Mouse (Mus musculus): ENCODE results near the gene Rsg1. TPM values are rescaled to one million over a fixed set of nuclear protein-coding genes. Genes with fewer than 3 reads are reported as not detected.

Rsg1 gene
- total and polyA plus RNA-seq, 3 experiments: 0.42 to 1.1 (median 0.52) TPM

GRCm38 (mm10) chr4:141204580-141205061 lies 9.1 kb upstream of the Rsg1 start:
- H3K4me1 ChIP-seq (ENCODE audit: control insufficient read depth, insufficient read depth, low read length): no peaks in the 10 kb centered on the region; the same call in 1 of the 2 replicates
- intact Hi-C loops (cut with DNase I): loop anchor here (2.0 to 5.0 kb wide), 3 partner anchors 62 to 158 kb away; no protein-coding TSS in a partner anchor
- WGBS: 53% methylated on average over 4 of the region's 4 CpGs

GRCm38 (mm10) chr4:141207081-141207480 lies 6.7 kb upstream of the Rsg1 start:
- H3K79me2 ChIP-seq (replicated peaks; ENCODE audit: control insufficient read depth, insufficient read depth, low read length): no peaks in the 10 kb centered on the region
- H3K9ac ChIP-seq (ENCODE audit: low read depth, low read length): no peak overlapping the region
- no peaks in the 10 kb centered on the region for H3K36me3 ChIP-seq (ENCODE audit: control insufficient read depth, insufficient read depth, low read length)
- intact Hi-C loops (cut with DNase I): no loop called here
- WGBS: 86% methylated on average over 5 of the region's 5 CpGs
- no peak for DNase-seq
- TF ChIP-seq EP300 (IDR thresholded peaks at IDR 0.05; ENCODE audit: insufficient read depth, low read depth, low read length) (no peak), POLR2A (IDR thresholded peaks at IDR 0.05; ENCODE audit: insufficient read depth, low read depth, low read length) (no peak), CTCF (IDR thresholded peaks at IDR 0.05) (no peak)
- no peaks in the 10 kb centered on the region for H3K4me1 ChIP-seq (ENCODE audit: control insufficient read depth, insufficient read depth, low read length)
- no peak overlapping the region for H3K27ac ChIP-seq
- H3K27me3 ChIP-seq (ENCODE audit: control insufficient read depth, insufficient read depth, low read length): no peaks in the 10 kb centered on the region
- H3K4me3 ChIP-seq: no peak overlapping the region

More at GRCm38 (mm10) chr4:141204580-141205061, 9.1 kb upstream of the Rsg1 start:
- Histone ChIP-seq H3K79me2 (replicated peaks; ENCODE audit: control insufficient read depth, insufficient read depth, low read length) (no peaks in the 10 kb centered on the region), H3K36me3 (ENCODE audit: control insufficient read depth, insufficient read depth, low read length) (no peaks in the 10 kb centered on the region; the same call in 1 of the 2 replicates), H3K27ac (no peak overlapping the region), H3K9ac (ENCODE audit: low read depth, low read length) (no peak overlapping the region), H3K4me3 (no peak overlapping the region), H3K27me3 (ENCODE audit: control insufficient read depth, insufficient read depth, low read length) (no peaks in the 10 kb centered on the region)
- DNase-seq: peak in 1 of 2 experiments; percentile 31
- peak; percentile 61 for TF ChIP-seq CTCF (IDR thresholded peaks at IDR 0.05)
- TF ChIP-seq POLR2A (IDR thresholded peaks at IDR 0.05; ENCODE audit: insufficient read depth, low read depth, low read length): no peak

DNA sequence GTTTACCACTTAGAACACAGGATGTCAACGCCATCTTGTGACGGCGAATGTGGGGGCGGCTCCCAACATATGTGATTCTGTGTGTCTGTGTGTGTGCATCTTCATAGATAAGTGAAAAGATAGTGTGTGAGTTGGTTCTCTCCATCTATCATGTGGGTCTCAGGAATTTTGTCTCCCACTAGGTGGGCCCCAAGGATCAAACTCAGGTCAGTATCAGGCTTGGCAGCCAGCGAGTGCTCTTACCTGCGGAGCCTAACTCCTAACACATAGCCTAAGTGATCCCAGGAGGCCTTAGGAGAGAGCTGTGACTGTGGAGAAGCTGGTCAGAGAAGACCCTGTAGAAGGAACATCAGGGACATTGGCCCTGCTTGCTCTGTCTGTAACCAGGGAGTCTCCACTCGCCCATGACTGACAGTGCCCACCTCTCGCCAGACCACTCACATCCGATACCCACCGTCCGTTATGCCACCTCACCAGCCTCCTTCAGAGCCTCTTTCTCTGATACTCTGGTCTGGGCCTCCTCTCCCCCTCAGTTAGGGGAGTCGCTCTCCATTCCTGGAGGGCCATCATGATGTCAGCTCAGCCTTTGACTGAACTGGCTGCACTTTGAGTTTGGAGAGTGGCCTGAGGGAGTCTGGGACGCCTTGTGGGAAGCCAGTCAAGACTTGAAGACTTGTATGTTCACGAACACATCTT lies 3.1 kb upstream of the Rsg1 start:
- intact Hi-C loops (cut with DNase I): no loop called here
- no peaks in the 10 kb centered on the region for H3K36me3 ChIP-seq (ENCODE audit: control insufficient read depth, insufficient read depth, low read length)
- H3K9ac ChIP-seq (ENCODE audit: low read depth, low read length): peak overlapping the region; percentile 63
- TF ChIP-seq POLR2A (IDR thresholded peaks at IDR 0.05; ENCODE audit: insufficient read depth, low read depth, low read length) (peak; percentile 43; the same call in 1 of the 2 replicates), CTCF (IDR thresholded peaks at IDR 0.05) (no peak), EP300 (IDR thresholded peaks at IDR 0.05; ENCODE audit: insufficient read depth, low read depth, low read length) (no peak)
- no peaks in the 10 kb centered on the region for H3K27me3 ChIP-seq (ENCODE audit: control insufficient read depth, insufficient read depth, low read length)
- H3K27ac ChIP-seq: peak overlapping the region; percentile 86
- no peaks in the 10 kb centered on the region for H3K79me2 ChIP-seq (replicated peaks; ENCODE audit: control insufficient read depth, insufficient read depth, low read length)
- 68% methylated on average over 14 of the region's 14 CpGs for WGBS
- no peak for DNase-seq
- H3K4me3 ChIP-seq: peak overlapping the region; percentile 43; the same call in 1 of the 2 replicates
- no peaks in the 10 kb centered on the region for H3K4me1 ChIP-seq (ENCODE audit: control insufficient read depth, insufficient read depth, low read length)

GRCm38 (mm10) chr4:141211646-141212045 lies 2.1 kb upstream of the Rsg1 start:
- Histone ChIP-seq H3K4me3 (no peak overlapping the region), H3K79me2 (replicated peaks; ENCODE audit: control insufficient read depth, insufficient read depth, low read length) (no peaks in the 10 kb centered on the region), H3K27ac (no peak overlapping the region), H3K9ac (ENCODE audit: low read depth, low read length) (no peak overlapping the region), H3K36me3 (ENCODE audit: control insufficient read depth, insufficient read depth, low read length) (no peaks in the 10 kb centered on the region), H3K4me1 (ENCODE audit: control insufficient read depth, insufficient read depth, low read length) (no peaks in the 10 kb centered on the region), H3K27me3 (ENCODE audit: control insufficient read depth, insufficient read depth, low read length) (no peaks in the 10 kb centered on the region)
- intact Hi-C loops (cut with DNase I): no loop called here
- 96% methylated on average over 4 of the region's 4 CpGs for WGBS
- TF ChIP-seq POLR2A (IDR thresholded peaks at IDR 0.05; ENCODE audit: insufficient read depth, low read depth, low read length): no peak
- no peak for TF ChIP-seq CTCF (IDR thresholded peaks at IDR 0.05)
- no peak for TF ChIP-seq EP300 (IDR thresholded peaks at IDR 0.05; ENCODE audit: insufficient read depth, low read depth, low read length)
- DNase-seq: no peak

DNA sequence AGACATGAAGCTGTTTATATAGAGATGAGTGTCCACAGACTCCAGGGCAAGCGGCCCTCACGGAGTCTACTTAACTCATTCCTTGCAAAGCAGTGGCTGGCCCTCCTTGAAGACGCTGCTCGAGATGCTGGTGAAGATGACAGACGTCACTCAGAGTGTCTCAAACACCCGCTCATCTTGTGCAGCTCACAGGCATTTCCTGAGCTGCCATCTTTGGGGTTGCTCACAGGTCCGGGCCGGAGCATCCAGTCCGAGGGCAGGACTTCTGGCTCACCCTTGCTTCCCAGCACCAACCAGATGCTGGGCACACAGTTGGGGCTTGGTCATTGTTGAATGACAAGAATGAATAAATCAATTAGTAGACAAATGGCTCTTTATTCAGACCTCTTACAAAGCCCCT lies 864 bp upstream of the Rsg1 start:
- no peak overlapping the region for H3K9ac ChIP-seq (ENCODE audit: low read depth, low read length)
- H3K36me3 ChIP-seq (ENCODE audit: control insufficient read depth, insufficient read depth, low read length): no peaks in the 10 kb centered on the region
- intact Hi-C loops (cut with DNase I): no loop called here

DNA sequence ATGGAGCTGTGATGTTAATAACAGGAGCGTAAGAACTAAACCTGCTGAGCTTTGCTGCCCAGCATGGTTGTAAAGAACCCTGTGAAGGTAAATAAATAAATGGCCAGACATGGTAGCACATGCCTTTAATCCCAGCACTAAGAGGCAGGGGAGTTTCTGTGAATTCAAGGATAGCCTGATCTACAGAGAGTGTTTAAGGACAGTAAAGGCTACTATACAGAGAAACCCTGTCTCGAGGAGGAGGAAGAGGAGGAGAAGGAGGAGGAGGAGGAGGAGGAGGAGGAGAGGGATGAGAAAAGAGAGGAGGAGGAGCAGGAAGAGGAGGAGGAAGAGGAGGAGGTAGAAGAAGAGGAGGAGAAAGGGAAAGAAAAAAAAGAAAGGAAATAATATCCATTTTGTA lies 414 bp upstream of the Rsg1 start:
- H3K36me3 ChIP-seq (ENCODE audit: control insufficient read depth, insufficient read depth, low read length): no peaks in the 10 kb centered on the region
- TF ChIP-seq CTCF (IDR thresholded peaks at IDR 0.05): no peak
- no peak for TF ChIP-seq POLR2A (IDR thresholded peaks at IDR 0.05; ENCODE audit: insufficient read depth, low read depth, low read length)
- TF ChIP-seq EP300 (IDR thresholded peaks at IDR 0.05; ENCODE audit: insufficient read depth, low read depth, low read length): no peak
- peak overlapping the region; percentile 65 for H3K27ac ChIP-seq
- intact Hi-C loops (cut with DNase I): no loop called here
- peak overlapping the region; percentile 55 for H3K4me3 ChIP-seq
- no peaks in the 10 kb centered on the region for H3K4me1 ChIP-seq (ENCODE audit: control insufficient read depth, insufficient read depth, low read length)
- WGBS: 55% methylated on average over 2 of the region's 2 CpGs
- H3K9ac ChIP-seq (ENCODE audit: low read depth, low read length): no peak overlapping the region
- no peaks in the 10 kb centered on the region for H3K79me2 ChIP-seq (replicated peaks; ENCODE audit: control insufficient read depth, insufficient read depth, low read length)
- H3K27me3 ChIP-seq (ENCODE audit: control insufficient read depth, insufficient read depth, low read length): no peaks in the 10 kb centered on the region
- DNase-seq: no peak

More for the DNA sequence above, 864 bp upstream of the Rsg1 start:
- Histone ChIP-seq H3K27ac (no peak overlapping the region), H3K27me3 (ENCODE audit: control insufficient read depth, insufficient read depth, low read length) (no peaks in the 10 kb centered on the region), H3K4me1 (ENCODE audit: control insufficient read depth, insufficient read depth, low read length) (no peaks in the 10 kb centered on the region), H3K4me3 (no peak overlapping the region), H3K79me2 (replicated peaks; ENCODE audit: control insufficient read depth, insufficient read depth, low read length) (no peaks in the 10 kb centered on the region)
- DNase-seq: no peak
- WGBS: 90% methylated on average over 9 of the region's 9 CpGs
- TF ChIP-seq POLR2A (IDR thresholded peaks at IDR 0.05; ENCODE audit: insufficient read depth, low read depth, low read length) (no peak), CTCF (IDR thresholded peaks at IDR 0.05) (no peak), EP300 (IDR thresholded peaks at IDR 0.05; ENCODE audit: insufficient read depth, low read depth, low read length) (no peak)

All from heart, adult 2 months (tissue).